Mouse (Mus musculus): ENCODE results near the gene Stard13. TPM values are rescaled to one million over a fixed set of nuclear protein-coding genes. Genes with fewer than 3 reads are reported as not detected.

Gene Stard13
- polyA plus RNA-seq, 1 experiment from 2014 or later, result 3.3 TPM

DNA sequence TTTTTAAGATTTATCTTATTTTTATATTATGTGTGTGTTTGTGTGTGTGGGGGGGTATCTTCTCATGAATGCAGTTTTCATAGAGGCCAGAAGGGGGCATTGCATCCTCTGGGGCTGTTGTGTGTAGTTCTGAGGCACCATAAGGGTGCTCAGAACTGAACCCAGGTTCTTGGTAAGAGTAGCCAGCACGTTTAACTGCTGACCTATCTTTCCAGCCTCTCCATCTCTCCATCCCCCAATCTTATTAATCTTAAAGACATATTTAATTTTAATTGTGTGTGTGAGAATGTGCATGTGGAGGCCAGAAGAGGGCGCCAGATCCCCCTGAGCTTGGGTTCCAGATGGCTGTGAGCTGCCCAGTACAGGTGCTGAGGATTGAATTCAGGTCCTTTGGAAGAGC lies 131.4 kb downstream of the Stard13 start:
- H3K4me1 ChIP-seq, result peaks cover 10% of the 10 kb centered on the region
- H3K4me3 ChIP-seq, result no peak overlapping the region
- H3K27me3 ChIP-seq (ENCODE audit: insufficient read depth, poor library complexity, severe bottlenecking), result no peaks in the 10 kb centered on the region
- no peak overlapping the region for H3K27ac ChIP-seq
- WGBS, result 44% methylated on average over 2 of the region's 2 CpGs
- H3K9me3 ChIP-seq, result no peaks in the 10 kb centered on the region
- no peaks in the 10 kb centered on the region for H3K36me3 ChIP-seq
- DNase-seq (ENCODE audit: low spot score), result no peak

DNA sequence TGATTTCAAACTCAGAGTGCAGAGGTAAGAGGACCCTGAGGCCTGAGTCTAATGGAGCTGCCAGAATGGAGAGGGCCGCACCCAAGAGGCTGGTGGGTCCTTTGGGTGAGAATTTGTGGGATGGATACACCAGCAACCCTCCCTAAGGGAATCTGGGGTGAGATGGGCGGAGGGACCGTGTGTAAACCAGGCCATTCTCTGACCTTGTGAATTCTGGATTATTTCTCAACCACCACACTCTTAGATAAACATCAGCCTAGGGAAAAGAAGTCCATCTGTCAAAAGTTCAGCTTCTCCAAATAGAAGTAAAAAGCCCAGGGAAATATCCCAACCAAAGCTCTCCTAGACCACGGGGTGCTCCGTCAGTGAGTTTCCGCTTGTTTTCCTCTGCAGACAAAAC lies 137.6 kb downstream of the Stard13 start:
- Histone ChIP-seq H3K27ac (no peak overlapping the region), H3K4me3 (no peak overlapping the region), H3K4me1 (no peaks in the 10 kb centered on the region), H3K9me3 (no peaks in the 10 kb centered on the region), H3K36me3 (no peaks in the 10 kb centered on the region), H3K27me3 (ENCODE audit: insufficient read depth, poor library complexity, severe bottlenecking) (no peaks in the 10 kb centered on the region)
- WGBS, result 80% methylated on average over 6 of the region's 6 CpGs
- DNase-seq (ENCODE audit: low spot score), result no peak

DNA sequence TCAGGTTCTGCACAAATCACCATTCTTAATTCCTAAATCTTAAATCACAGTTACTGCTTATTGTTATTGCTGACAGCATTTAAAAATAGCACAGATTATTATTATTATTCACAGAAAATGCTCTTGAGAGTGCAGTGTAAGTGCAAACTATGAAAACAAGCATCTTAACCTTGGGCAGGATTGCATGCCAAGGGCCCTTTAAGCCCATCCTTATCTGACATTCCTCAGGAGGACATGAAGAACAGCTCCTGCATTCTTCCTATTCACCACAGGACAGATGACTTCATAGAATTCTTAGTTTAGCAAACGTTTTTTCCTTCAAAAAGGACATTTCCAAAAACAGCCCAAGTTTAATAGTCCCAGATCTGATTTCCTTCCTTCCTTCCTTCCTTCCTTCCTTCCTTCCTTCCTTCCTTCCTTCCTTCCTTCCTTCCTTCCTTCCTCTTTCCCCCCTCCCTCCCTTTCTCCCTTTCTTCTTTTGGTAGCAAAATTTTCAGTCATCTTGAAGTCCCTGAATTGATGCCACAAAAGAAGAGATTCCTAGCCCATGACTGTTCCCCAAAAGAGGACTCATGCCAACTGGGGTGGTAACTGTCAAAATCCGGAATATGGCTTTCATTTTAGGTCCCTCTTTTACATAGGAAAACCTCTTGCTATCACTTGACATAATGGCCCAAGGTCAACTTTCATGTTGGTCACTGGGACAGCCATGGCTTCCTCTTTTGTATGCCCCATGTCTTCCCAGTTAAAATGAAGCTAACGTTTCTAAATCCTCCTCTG lies 140.6 kb downstream of the Stard13 start:
- no peak for DNase-seq (ENCODE audit: low spot score)
- Histone ChIP-seq H3K36me3 (no peaks in the 10 kb centered on the region), H3K9me3 (no peaks in the 10 kb centered on the region), H3K27ac (no peak overlapping the region), H3K4me1 (no peaks in the 10 kb centered on the region; the same call in 1 of the 2 replicates), H3K4me3 (no peak overlapping the region), H3K27me3 (ENCODE audit: insufficient read depth, poor library complexity, severe bottlenecking) (no peaks in the 10 kb centered on the region)
- 60% methylated on average over 3 of the region's 3 CpGs for WGBS

DNA sequence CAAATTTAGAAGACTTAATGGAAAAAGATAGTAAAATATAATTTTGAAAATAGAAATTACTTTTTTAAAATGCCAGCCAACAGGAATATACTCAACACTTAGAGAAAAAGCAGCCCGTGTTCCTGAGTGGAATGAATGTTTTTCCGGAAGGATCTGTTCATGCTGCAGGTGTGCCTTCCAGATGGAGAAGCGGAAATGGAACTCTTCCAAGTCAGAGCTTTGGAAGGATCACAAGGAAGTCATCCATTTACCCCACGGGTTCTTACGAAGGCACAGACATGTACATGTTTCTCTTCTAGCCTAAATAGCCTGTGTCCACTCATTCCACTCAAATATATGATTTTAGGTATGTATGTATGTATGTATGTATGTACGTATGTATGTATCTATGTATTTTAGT lies 142.6 kb downstream of the Stard13 start:
- DNase-seq (ENCODE audit: low spot score), result no peak
- no peak overlapping the region for H3K27ac ChIP-seq
- no peaks in the 10 kb centered on the region for H3K36me3 ChIP-seq
- no peaks in the 10 kb centered on the region for H3K27me3 ChIP-seq (ENCODE audit: insufficient read depth, poor library complexity, severe bottlenecking)
- H3K9me3 ChIP-seq, result no peaks in the 10 kb centered on the region
- H3K4me1 ChIP-seq, result peaks cover 14% of the 10 kb centered on the region
- WGBS, result 91% methylated on average over 6 of the region's 6 CpGs
- H3K4me3 ChIP-seq, result no peak overlapping the region

DNA sequence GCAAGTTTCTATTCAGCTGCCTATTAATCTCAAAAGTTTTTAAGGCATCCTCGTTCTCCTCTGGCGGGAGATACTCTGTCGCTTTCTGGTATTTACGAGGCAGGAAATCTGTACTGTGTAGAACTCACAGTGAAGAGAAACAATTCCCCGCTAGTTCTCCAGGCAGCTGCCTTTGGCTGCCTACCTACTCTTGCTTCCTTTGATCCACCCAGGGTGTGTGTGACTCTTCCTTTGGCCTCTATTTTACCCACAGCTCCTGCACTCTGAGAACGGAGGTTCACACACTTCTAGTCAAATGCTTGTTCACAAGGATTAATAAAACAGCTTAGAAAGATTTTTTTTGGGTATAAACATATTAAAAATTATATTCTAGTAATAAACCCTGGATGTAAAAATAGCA lies 144.4 kb downstream of the Stard13 start:
- no peaks in the 10 kb centered on the region for H3K27me3 ChIP-seq (ENCODE audit: insufficient read depth, poor library complexity, severe bottlenecking)
- no peak overlapping the region for H3K27ac ChIP-seq
- H3K36me3 ChIP-seq, result no peaks in the 10 kb centered on the region
- H3K9me3 ChIP-seq, result no peaks in the 10 kb centered on the region
- H3K4me3 ChIP-seq, result no peak overlapping the region
- H3K4me1 ChIP-seq, result peaks cover 14% of the 10 kb centered on the region
- 69% methylated on average over 6 of the region's 6 CpGs for WGBS
- no peak for DNase-seq (ENCODE audit: low spot score)

DNA sequence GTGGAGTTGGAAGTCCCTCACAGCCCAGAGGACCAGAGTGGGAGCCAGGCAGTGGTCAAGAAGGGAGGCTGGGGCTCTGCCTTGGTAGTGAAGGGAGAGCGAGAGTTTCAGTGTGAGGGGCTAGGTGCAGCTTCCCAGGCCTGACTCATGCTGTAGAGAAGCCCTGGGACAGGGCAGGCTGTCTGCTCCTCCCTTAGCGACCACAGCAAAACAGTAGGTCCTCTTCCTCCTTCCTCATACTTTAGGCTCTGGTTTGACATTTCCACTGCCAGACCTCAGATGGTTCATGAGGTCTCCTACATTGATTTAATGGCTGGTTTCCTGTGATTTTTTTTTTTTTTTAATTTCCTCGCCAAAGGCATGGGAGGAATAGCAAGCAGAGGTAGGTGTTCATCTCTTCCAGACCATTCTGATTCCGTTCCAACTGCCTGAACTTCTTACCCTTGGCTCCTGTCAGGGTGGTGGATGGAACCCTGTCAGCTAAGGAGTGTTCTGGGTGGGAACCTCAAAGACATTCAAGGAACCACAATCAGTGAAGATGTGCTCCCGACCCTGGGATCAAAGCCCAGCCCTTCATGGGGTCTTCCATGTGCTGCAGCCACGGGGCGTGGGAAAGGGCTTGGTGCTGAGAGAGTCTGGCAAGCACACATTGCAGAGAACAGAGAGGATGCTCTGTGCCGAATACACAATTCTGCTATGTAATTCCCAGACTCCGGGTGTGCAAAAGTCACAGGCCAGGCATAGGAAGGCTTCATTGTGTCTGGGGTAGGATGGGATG lies 147.0 kb downstream of the Stard13 start:
- Histone ChIP-seq H3K4me1 (peaks cover 14% of the 10 kb centered on the region), H3K9me3 (no peaks in the 10 kb centered on the region), H3K4me3 (no peak overlapping the region), H3K36me3 (no peaks in the 10 kb centered on the region), H3K27me3 (ENCODE audit: insufficient read depth, poor library complexity, severe bottlenecking) (no peaks in the 10 kb centered on the region), H3K27ac (no peak overlapping the region)
- DNase-seq (ENCODE audit: low spot score), result no peak
- WGBS, result 63% methylated on average over 9 of the region's 9 CpGs

DNA sequence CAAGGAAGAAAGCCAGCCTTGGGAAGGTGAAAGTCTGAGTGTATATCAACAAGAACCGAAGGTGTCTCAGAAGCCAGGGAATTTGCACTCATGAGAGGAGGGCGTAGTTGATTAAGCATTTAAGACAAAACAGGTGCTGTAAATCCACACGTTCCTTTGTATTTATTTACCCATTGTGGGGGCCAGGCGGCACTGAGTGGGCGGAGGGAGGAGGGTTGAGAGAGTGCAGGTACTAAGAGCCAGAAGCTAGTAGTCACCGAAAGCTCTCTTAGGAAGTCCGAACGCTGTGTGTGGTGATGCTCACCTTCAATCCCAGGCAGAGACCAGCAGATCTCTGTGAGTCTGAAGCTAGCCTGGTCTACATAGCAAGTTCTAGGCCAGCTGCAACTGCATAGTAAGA lies 147.9 kb downstream of the Stard13 start:
- WGBS, result 80% methylated on average over 8 of the region's 8 CpGs
- H3K27me3 ChIP-seq (ENCODE audit: insufficient read depth, poor library complexity, severe bottlenecking), result no peaks in the 10 kb centered on the region
- no peak for DNase-seq (ENCODE audit: low spot score)
- H3K36me3 ChIP-seq, result no peaks in the 10 kb centered on the region
- no peak overlapping the region for H3K27ac ChIP-seq
- peaks cover 14% of the 10 kb centered on the region for H3K4me1 ChIP-seq
- H3K9me3 ChIP-seq, result no peaks in the 10 kb centered on the region
- no peak overlapping the region for H3K4me3 ChIP-seq

DNA sequence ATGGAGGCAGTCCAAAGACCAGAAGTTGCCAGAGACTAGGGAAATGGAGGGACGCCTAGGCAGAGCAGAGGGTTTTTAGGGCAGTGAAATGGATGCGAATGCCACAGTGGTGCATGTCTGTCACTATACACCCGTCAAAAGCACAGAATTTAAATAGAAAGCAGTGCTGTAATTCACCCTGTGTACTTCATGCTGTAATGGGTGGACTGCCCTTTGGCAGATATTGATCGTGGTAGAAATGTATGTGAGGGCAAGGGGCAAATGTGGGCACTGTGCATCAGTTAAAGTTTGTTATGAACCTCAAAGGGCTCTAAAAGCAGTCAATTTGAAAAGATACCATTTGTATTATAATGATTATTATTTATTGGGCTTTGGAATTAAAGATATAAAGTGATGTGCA lies 153.4 kb downstream of the Stard13 start:
- no peaks in the 10 kb centered on the region for H3K9me3 ChIP-seq
- no peak overlapping the region for H3K27ac ChIP-seq
- H3K4me3 ChIP-seq, result no peak overlapping the region
- WGBS, result 91% methylated on average over 4 of the region's 4 CpGs
- H3K4me1 ChIP-seq, result no peaks in the 10 kb centered on the region
- H3K36me3 ChIP-seq, result no peaks in the 10 kb centered on the region; the same call in 1 of the 2 replicates
- no peak for DNase-seq (ENCODE audit: low spot score)
- no peaks in the 10 kb centered on the region for H3K27me3 ChIP-seq (ENCODE audit: insufficient read depth, poor library complexity, severe bottlenecking)

DNA sequence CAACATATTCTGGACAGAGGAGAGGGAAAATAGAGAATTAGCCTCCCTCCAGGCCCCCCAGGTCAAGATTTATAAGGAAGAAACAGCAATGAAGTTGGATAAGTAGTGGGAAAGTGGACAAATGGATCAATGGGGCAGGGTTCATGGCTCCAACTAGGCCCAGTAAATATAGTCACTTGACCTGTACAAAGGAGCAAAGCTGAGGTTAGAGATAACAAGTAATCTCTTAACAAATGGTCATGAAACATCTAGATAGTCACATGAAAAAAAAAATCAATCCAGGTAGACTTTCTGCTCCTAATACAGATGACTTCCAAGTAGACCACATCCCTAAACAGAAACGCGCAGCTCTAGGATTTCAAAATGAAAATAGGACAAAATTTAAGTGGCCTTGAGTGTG lies 155.7 kb downstream of the Stard13 start:
- Histone ChIP-seq H3K9me3 (no peaks in the 10 kb centered on the region), H3K36me3 (no peaks in the 10 kb centered on the region; the same call in 1 of the 2 replicates), H3K27ac (no peak overlapping the region), H3K27me3 (ENCODE audit: insufficient read depth, poor library complexity, severe bottlenecking) (no peaks in the 10 kb centered on the region), H3K4me1 (no peaks in the 10 kb centered on the region), H3K4me3 (no peak overlapping the region)
- DNase-seq (ENCODE audit: low spot score), result no peak
- WGBS, result 95% methylated on average over 2 of the region's 2 CpGs

DNA sequence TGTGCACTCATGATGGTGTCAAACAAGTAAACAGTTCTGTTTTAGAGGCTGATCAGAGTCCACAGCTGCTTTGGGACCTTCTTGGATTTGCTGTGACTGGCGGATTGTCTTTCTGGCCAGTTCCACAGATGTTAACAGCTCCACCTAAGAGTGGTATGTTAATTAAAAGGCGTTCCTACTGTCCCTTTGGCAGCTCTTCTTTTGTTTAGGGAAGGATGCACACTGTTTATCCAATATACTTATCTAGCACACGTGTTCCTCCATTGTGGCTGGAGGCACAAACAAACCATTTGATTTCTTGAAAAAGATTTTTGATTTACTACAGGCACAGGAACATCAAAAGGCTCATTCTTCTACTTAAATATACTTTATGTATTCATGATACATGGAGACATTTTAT lies 156.7 kb downstream of the Stard13 start:
- H3K27ac ChIP-seq, result no peak overlapping the region
- no peak for DNase-seq (ENCODE audit: low spot score)
- no peaks in the 10 kb centered on the region for H3K4me1 ChIP-seq
- no peaks in the 10 kb centered on the region for H3K27me3 ChIP-seq (ENCODE audit: insufficient read depth, poor library complexity, severe bottlenecking)
- H3K36me3 ChIP-seq, result no peaks in the 10 kb centered on the region; the same call in 1 of the 2 replicates
- no peaks in the 10 kb centered on the region for H3K9me3 ChIP-seq
- H3K4me3 ChIP-seq, result no peak overlapping the region
- 53% methylated on average over 3 of the region's 3 CpGs for WGBS

DNA sequence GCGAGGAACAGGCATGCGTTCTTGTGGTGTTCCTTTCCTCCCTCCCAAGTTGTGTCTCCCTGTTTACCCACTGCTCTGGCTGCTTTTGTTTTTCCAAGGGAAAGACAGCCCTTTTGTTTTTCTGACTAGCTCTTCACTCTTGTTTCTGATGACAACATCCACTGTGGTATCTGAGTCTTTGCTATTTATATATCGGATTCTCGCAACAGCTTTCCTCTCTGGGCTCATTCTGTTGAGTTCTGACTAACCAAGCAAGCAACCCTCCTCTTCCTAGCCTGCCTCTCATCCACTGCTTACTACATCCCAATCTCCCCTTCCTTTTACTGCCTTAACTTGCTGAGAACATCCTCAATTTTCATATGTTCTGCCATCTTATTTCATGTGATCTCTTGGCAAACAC lies 159.4 kb downstream of the Stard13 start:
- DNase-seq (ENCODE audit: low spot score), result no peak
- Histone ChIP-seq H3K36me3 (no peaks in the 10 kb centered on the region; the same call in 1 of the 2 replicates), H3K9me3 (no peaks in the 10 kb centered on the region), H3K27ac (no peak overlapping the region), H3K4me3 (no peak overlapping the region), H3K4me1 (peaks cover 18% of the 10 kb centered on the region; the same call in 1 of the 2 replicates), H3K27me3 (ENCODE audit: insufficient read depth, poor library complexity, severe bottlenecking) (no peaks in the 10 kb centered on the region)
- 58% methylated on average over 4 of the region's 4 CpGs for WGBS

DNA sequence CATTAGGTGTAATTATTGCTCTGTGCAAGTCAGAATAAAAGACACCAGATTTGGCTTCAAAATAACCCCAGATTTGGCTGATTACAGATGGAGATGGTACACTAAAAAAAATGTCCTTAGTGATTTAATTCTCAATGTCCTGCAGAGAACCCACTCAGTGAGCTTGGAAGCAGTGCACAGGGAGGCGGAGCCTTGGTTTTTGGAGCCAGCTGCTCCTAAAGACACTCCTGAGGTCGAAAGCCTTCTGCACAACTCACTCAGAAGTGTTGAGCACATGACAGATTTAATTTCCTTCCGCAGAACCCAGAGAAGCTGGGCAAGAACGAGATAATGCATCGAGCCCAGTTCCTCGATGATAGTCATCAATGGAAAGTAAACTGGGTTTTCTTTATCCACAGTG lies 162.2 kb downstream of the Stard13 start:
- 57% methylated on average over 6 of the region's 6 CpGs for WGBS
- H3K36me3 ChIP-seq, result no peaks in the 10 kb centered on the region; the same call in 1 of the 2 replicates
- peaks cover 18% of the 10 kb centered on the region; the same call in 1 of the 2 replicates for H3K4me1 ChIP-seq
- no peaks in the 10 kb centered on the region for H3K27me3 ChIP-seq (ENCODE audit: insufficient read depth, poor library complexity, severe bottlenecking)
- H3K9me3 ChIP-seq, result no peaks in the 10 kb centered on the region
- no peak overlapping the region for H3K27ac ChIP-seq
- no peak overlapping the region for H3K4me3 ChIP-seq
- no peak for DNase-seq (ENCODE audit: low spot score)

DNA sequence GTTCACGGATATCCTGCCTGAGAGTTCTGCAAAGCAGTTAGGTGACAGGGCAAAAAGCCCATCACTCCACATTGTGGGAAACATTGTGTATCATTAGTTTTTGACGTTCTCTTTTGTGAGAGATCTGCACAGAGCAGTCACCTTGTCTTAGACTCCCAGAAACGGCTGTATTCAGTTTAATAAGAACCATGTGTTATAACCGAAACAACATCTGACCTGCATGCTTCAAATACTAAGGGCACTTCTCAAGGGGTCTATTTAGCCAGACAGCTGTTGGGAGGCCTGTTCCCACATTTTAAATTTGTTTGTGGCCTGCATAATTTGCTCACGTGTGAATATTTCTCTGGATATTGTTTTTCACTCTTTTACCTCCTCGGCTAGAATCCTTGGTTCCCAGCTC lies 162.7 kb downstream of the Stard13 start:
- DNase-seq (ENCODE audit: low spot score), result no peak
- Histone ChIP-seq H3K4me1 (peaks cover 18% of the 10 kb centered on the region; the same call in 1 of the 2 replicates), H3K4me3 (no peak overlapping the region), H3K27ac (peak overlapping the region; percentile 36; the same call in 1 of the 2 replicates), H3K36me3 (no peaks in the 10 kb centered on the region; the same call in 1 of the 2 replicates), H3K9me3 (no peaks in the 10 kb centered on the region), H3K27me3 (ENCODE audit: insufficient read depth, poor library complexity, severe bottlenecking) (no peaks in the 10 kb centered on the region)
- 73% methylated on average over 6 of the region's 6 CpGs for WGBS
